Mouse (Mus musculus): ENCODE data around the gene Atg9a.

GRCm38 (mm10) chr1:75182160-75182559 is 9.8 kb downstream of the Atg9a start:
- TF ChIP-seq POLR2A (IDR thresholded peaks at IDR 0.05; ENCODE audit: extremely low read depth, insufficient read depth, low read length) (no peak), CTCF (IDR thresholded peaks at IDR 0.05; ENCODE audit: extremely low read depth, insufficient read depth, low read length) (no peak)

All from cortical plate, adult 2 months (tissue).